Mouse (Mus musculus) forebrain, embryonic 14.5 days (tissue): ENCODE measurements around the gene Xpnpep1. TPM values are rescaled to one million over a fixed set of nuclear protein-coding genes. Genes with fewer than 3 reads are reported as not detected.

Source experiments
- ATAC-seq: fragments of 200-750 bp; cut with Nextera tagmentation; 2 replicates; pipeline ENCODE4 v1.8.0; 2017; ENCODE audit warnings: mild to moderate bottlenecking, moderate library complexity
- DNase-seq: peaks from one replicate; pipeline ENCODE4 v3.0.0-alpha.2; 2015; ENCODE audit warnings: low spot score
- H3K27ac ChIP-seq: fragments of 300-500 bp; sonication (generic); 2 replicates; pipeline ENCODE4 v1.5.1; 2014; ENCODE audit warnings: low read depth, mild to moderate bottlenecking, control low read depth, low read length, moderate library complexity
- H3K27me3 ChIP-seq: fragments of 300-500 bp; sonication (generic); replicated peaks from 2 replicates; pipeline ENCODE4 v1.6.1; 2014; ENCODE audit warnings: low read length, control low read depth, mixed read lengths; ENCODE audit not compliant: control insufficient read depth, insufficient read depth
- H3K36me3 ChIP-seq: fragments of 300-500 bp; sonication (generic); 2 replicates; pipeline ENCODE4 v1.6.1; 2014; ENCODE audit warnings: low read length, control low read depth; ENCODE audit not compliant: control insufficient read depth, insufficient read depth
- H3K4me1 ChIP-seq: fragments of 300-500 bp; sonication (generic); 2 replicates; pipeline ENCODE4 v1.6.1; 2014; ENCODE audit warnings: antibody characterized with exemption, low read length, control low read depth; ENCODE audit not compliant: control insufficient read depth, insufficient read depth
- H3K4me2 ChIP-seq: fragments of 300-500 bp; sonication (generic); 2 replicates; pipeline ENCODE4 v1.6.1; 2014; ENCODE audit warnings: mild to moderate bottlenecking, control low read depth, low read length
- H3K4me3 ChIP-seq: fragments of 300-500 bp; sonication (generic); 2 replicates; pipeline ENCODE4 v1.5.1; 2014; ENCODE audit warnings: low read depth, low read length, control low read depth
- H3K9ac ChIP-seq: fragments of 300-500 bp; sonication (generic); 2 replicates; pipeline ENCODE4 v1.6.1; 2014; ENCODE audit warnings: mild to moderate bottlenecking, low read length, control low read depth, moderate library complexity
- H3K9me3 ChIP-seq: fragments of 300-500 bp; sonication (generic); replicated peaks from 2 replicates; pipeline ENCODE4 v1.6.1; 2016; ENCODE audit warnings: low read length, control low read depth, mixed read lengths; ENCODE audit not compliant: control insufficient read depth
- WGBS: fragments of 180-500 bp; shearing (Covaris S2); extraction: QIAGEN DNeasy Blood & Tissue Kit; methylation state at CpG from one replicate; pipeline ENCODE4 v1.1.7; 2014; 5-methylcytosine and 5-hydroxymethylcytosine counted together
- polyA plus RNA-seq: library from polyadenylated mRNA; unstranded; fragments of >200 nt; fragmentation: Nextera tagmentation; extraction: Ambion mirVana; gene quantifications from 2 replicates; pipeline ENCODE4 v1.2.1, GENCODE M21; 2014

Gene Xpnpep1
- polyA plus RNA-seq, 1 experiment from 2014 or later, result 155 TPM

DNA sequence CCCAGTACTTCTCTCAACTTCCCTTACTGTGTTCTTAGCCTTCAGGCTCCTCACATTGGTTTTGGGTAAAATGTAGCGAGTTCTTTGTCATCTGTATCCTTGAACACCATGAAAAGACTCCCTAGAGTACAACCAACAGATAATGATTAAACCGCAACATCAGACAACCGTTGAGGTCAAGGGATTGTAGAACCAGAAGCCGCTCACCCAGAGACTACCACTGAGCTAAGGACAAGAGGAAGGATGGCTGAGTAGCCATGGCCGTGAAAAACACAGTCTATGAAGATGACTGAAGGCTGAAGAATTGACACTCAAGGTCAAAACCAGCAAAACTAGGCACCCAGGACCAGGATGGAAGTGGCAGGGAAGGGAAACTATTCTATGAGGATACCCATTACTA is 10.3 kb downstream of the Xpnpep1 start:
- Histone ChIP-seq H3K9ac (no peak overlapping the region), H3K4me2 (no peak overlapping the region), H3K27ac (no peak overlapping the region), H3K9me3 (no peaks in the 10 kb centered on the region), H3K36me3 (peaks cover 10% of the 10 kb centered on the region), H3K4me3 (no peak overlapping the region), H3K27me3 (no peaks in the 10 kb centered on the region), H3K4me1 (no peaks in the 10 kb centered on the region)
- DNase-seq (no peak), ATAC-seq (no peak)
- WGBS, result 96% methylated on average over 5 of the region's 5 CpGs

DNA sequence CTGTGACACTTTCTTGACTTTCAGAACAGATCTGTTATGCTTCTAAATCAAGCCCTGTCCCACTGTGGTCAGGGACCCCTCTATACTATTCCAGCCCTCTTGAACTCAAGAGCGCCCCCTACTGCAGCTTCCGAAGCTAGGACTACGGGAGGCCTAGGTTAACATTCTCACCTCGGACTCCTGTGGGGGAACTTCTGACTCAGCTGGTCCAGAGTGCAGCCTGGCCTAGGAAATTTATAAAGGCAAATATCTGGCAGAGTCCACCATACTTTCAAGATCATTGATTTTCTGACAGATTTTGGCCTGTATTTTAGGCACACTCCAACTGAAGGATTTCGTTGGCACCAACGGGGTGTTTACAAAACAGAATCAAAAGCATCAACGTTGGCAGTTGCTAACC is 11.0 kb downstream of the Xpnpep1 start:
- Histone ChIP-seq H3K9me3 (no peaks in the 10 kb centered on the region), H3K27ac (no peak overlapping the region), H3K4me1 (no peaks in the 10 kb centered on the region), H3K9ac (no peak overlapping the region), H3K4me3 (no peak overlapping the region), H3K36me3 (peaks cover 16% of the 10 kb centered on the region), H3K27me3 (no peaks in the 10 kb centered on the region), H3K4me2 (no peak overlapping the region)
- WGBS, result 88% methylated on average over 7 of the region's 7 CpGs
- DNase-seq, result no peak
- no peak for ATAC-seq

DNA sequence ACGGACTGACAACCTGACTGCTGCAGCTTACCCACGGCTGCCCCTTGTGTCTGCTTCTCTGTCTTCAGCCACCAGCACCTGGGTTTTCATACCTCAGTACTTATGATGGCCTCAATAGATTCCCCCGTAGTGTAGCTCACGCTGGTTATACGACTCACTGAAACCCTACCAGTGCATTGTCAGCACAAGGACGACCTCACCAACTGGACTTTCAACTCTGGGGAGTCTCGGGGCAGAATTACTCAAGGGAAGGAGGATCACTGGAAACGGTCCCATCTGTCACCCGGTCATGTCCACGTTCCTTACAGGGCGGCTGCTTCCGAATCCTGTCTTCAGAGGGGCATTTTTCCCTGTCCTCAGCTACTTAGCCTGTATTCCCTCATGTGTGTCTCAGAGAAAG is 11.8 kb downstream of the Xpnpep1 start:
- Histone ChIP-seq H3K27me3 (no peaks in the 10 kb centered on the region), H3K4me3 (no peak overlapping the region), H3K9ac (no peak overlapping the region), H3K4me1 (no peaks in the 10 kb centered on the region), H3K9me3 (no peaks in the 10 kb centered on the region), H3K4me2 (no peak overlapping the region), H3K36me3 (peaks cover 24% of the 10 kb centered on the region), H3K27ac (no peak overlapping the region)
- DNase-seq, result no peak
- no peak for ATAC-seq
- 92% methylated on average over 12 of the region's 12 CpGs for WGBS

DNA sequence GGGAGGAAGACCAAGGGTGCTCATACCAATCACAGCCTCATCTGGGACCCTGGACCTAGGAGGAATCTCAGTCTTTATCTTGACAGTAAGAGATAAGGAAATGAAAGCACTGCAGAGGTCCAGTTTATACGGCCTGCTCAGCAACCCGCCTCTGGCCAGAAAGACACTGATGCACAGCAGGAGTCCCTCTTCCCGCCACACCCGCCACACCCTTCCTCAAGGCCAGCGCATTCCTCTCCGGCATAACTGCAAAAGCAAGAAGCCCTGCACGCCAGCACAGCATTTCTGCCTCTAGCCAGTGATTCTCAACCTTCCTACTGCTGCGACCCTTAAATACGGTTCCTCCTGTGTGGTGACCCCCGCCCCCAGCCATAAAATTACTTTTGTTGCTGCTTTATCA is 16.8 kb downstream of the Xpnpep1 start:
- Histone ChIP-seq H3K36me3 (peaks cover 32% of the 10 kb centered on the region), H3K9ac (no peak overlapping the region), H3K4me1 (no peaks in the 10 kb centered on the region), H3K9me3 (no peaks in the 10 kb centered on the region), H3K27ac (no peak overlapping the region), H3K4me2 (no peak overlapping the region), H3K4me3 (no peak overlapping the region), H3K27me3 (no peaks in the 10 kb centered on the region)
- 87% methylated on average over 10 of the region's 10 CpGs for WGBS
- no peak for ATAC-seq
- DNase-seq, result no peak

DNA sequence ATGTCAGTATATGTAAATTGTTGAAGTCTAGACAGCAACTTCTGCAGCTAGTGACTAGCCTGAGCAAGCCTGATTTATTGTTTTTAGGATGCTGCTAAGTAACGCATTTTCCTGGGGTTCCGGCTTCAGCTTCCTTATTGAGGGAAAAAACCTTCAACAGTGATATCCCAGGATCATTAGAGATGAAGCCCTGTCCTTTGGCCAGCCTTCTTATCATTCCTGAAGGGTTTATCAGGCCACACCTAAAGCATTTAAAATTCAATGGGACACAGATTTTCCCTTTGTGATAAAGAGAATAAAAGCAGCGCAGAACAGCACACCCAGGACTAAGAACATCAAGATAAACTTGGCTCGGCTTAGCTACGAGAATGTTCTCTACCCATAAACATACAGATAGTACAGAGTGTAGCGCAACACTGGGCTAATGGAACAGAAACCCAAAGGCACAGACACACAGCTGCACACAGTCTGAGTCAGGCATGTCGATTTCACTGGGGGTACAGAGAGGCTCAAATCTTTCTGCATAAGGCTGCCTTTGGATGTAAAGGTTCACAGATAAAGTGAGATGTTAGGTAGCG is 17.9 kb downstream of the Xpnpep1 start:
- DNase-seq (no peak), ATAC-seq (no peak)
- Histone ChIP-seq H3K4me1 (no peaks in the 10 kb centered on the region), H3K4me2 (no peak overlapping the region), H3K4me3 (no peak overlapping the region), H3K27me3 (no peaks in the 10 kb centered on the region), H3K27ac (no peak overlapping the region), H3K36me3 (peaks cover 32% of the 10 kb centered on the region), H3K9me3 (no peaks in the 10 kb centered on the region), H3K9ac (no peak overlapping the region)
- WGBS, result 89% methylated on average over 8 of the region's 8 CpGs

DNA sequence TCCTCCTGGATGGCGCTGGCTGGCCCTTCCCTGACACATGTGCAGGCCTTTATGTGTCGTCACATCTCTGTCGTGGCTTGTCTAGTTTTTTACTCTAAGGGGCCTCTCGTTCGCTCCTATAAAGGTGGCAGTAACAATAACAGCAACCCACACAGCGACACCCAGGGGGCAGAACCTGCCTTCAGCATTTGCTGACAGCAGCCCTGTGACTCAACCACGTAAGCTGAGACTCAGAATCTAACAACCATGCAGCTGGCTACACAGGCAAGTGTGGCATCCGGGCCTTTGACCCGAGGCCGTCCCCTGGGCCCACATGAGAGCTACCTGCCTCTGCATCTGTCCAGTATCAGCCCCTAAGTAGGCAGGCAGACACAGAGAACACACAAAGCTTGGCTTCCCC is 18.5 kb downstream of the Xpnpep1 start:
- H3K4me1 ChIP-seq, result no peaks in the 10 kb centered on the region
- H3K4me3 ChIP-seq, result no peak overlapping the region
- no peak overlapping the region for H3K4me2 ChIP-seq
- peaks cover 32% of the 10 kb centered on the region for H3K36me3 ChIP-seq
- H3K9ac ChIP-seq, result no peak overlapping the region
- WGBS, result 84% methylated on average over 10 of the region's 10 CpGs
- DNase-seq (no peak), ATAC-seq (no peak)
- H3K9me3 ChIP-seq, result no peaks in the 10 kb centered on the region
- no peaks in the 10 kb centered on the region for H3K27me3 ChIP-seq
- H3K27ac ChIP-seq, result no peak overlapping the region

DNA sequence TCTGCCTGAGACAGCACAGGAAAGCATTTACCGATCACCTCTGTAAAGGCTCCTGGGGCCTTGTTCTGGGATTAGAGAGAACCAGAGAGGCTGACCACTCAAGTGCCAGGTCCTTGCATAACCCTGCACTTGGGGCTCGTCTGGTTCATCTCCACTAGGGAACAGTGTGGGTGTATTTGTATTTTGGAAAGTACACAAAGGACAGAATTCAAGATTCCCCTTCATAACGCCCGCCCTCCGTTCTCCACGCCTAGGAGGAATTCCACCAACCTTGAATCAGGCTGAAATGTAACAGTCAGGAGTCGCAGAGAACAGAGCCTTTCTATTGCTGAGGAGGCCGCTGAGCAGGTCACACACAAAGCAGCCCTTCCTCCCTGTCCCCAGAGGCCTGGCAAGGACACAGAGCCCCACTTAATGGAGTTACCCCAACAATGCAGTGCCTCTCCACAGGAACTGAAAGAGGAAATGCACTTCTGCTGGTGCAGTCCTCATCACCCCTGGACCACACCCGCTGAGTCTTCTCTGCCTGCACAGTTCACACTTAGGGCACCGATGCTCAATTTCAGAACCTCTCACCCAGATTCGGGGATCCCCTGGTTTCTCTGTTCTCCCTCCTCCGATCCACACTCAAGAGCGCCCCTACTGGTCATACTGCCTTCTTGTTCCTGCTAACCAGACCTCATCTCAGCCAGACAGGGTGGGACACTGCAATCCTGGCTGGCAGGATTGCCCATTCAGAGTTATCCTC is 20.1 kb downstream of the Xpnpep1 start:
- no peak overlapping the region for H3K9ac ChIP-seq
- H3K9me3 ChIP-seq, result no peaks in the 10 kb centered on the region
- no peak overlapping the region for H3K4me2 ChIP-seq
- 0 out of 2 replicates have a peak, but pooled peaks cover 2% of the 10 kb centered on the region for H3K4me1 ChIP-seq
- no peaks in the 10 kb centered on the region for H3K27me3 ChIP-seq
- H3K4me3 ChIP-seq, result no peak overlapping the region
- 66% methylated on average over 13 of the region's 13 CpGs for WGBS
- DNase-seq, result peak; percentile 65
- ATAC-seq, result no peak; the same call in 1 of the 2 replicates
- no peak overlapping the region for H3K27ac ChIP-seq
- H3K36me3 ChIP-seq, result peaks cover 27% of the 10 kb centered on the region

DNA sequence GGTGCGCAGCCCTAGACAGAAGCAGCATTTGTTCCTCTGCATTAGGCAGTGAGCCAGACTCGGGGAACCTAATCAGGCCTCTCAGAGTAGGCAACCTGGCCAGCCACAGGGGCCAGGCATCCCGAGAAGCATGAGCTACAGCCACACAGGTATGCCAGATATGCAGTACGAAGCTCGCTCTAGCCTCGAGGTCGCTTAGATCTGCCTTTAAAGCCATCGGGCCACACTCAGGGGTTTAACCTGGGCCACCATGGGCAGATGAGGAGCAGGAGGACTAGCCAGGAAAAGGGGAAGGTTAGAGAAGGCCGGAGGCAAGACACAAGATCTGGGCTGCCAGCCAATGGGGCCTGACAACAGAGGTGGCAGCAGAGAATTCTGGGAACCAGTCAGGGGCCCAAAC is 22.1 kb downstream of the Xpnpep1 start:
- ATAC-seq, result no peak
- Histone ChIP-seq H3K4me2 (no peak overlapping the region), H3K4me1 (0 out of 2 replicates have a peak, but pooled peaks cover 2% of the 10 kb centered on the region), H3K9ac (no peak overlapping the region), H3K4me3 (no peak overlapping the region), H3K9me3 (no peaks in the 10 kb centered on the region), H3K36me3 (peaks cover 8% of the 10 kb centered on the region), H3K27me3 (no peaks in the 10 kb centered on the region), H3K27ac (no peak overlapping the region)
- WGBS, result 81% methylated on average over 9 of the region's 9 CpGs
- DNase-seq, result no peak

DNA sequence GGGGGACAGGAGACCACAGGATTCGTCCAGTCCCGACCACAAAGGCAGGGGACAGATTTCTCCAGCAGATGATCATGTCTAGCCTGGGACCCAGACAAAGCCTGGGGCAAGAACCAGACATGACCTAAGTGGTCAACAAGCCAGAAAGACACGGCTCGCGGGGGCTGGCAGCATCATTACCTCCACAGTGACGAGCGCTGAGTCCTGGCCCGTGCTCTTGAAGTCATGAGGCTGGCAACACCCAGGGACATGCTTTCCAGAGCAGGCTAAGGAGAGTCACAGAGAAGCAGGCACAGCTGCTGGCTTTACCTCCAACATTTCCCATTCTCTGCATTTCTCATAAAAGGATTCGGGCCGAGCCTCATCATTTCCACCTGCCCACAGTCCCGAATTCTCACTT is 22.8 kb downstream of the Xpnpep1 start:
- ATAC-seq, result no peak
- Histone ChIP-seq H3K36me3 (peaks cover 6% of the 10 kb centered on the region; the same call in 1 of the 2 replicates), H3K9ac (no peak overlapping the region), H3K9me3 (no peaks in the 10 kb centered on the region), H3K4me3 (no peak overlapping the region), H3K27me3 (no peaks in the 10 kb centered on the region), H3K27ac (no peak overlapping the region), H3K4me1 (0 out of 2 replicates have a peak, but pooled peaks cover 2% of the 10 kb centered on the region), H3K4me2 (no peak overlapping the region)
- 86% methylated on average over 11 of the region's 11 CpGs for WGBS
- DNase-seq, result no peak
